Mouse (Mus musculus): ENCODE data around the gene E030030I06Rik. TPM values are rescaled to one million over a fixed set of nuclear protein-coding genes. Genes with fewer than 3 reads are reported as not detected.
A peak's percentile ranks its signal among the peaks of the same experiment; 100 is the strongest.
"Not testable (repeated sequence)": the region's sequence is repeated elsewhere in the genome, so short reads cannot be mapped to it uniquely, and the experiment has no call there.

The E030030I06Rik gene
- total RNA-seq (2021): under 1 TPM in 1 of 2 experiments, not detected in 1; 0.92 TPM

DNA sequence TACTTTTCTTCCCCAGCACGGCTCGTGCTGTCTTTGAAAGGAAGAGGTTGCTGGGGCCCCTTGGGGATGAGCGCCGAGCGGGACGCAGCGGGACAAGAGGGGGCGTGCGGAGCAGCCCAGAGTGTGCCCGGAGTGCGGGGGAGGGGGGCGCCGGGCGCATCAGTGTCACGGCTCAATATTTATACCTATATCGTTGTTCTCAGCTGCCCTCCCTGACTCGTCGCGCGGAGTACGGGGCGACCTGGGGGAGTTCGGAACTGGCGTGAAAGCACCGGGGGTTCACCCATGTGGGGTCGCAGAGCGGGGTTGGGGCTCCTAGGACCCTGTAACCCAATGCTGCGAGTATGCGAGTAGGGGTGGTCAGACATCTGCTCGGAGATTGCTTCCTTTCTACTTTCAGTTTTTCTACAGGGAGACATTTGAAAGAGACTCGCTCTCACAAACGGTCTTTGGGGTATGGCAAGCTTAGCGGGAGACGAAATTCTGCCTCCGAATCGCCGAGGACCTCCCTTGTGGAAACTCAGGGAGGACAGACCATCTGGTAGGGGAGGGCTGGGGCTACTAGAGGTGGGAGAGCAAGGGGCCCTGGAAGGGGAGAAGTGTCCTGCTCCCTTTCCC is at the start of gene E030030I06Rik:
Gene E030030I06Rik, minus strand, starts transcription at position 198 of the 618 bp plus-strand sequence.
- intact Hi-C loops (cut with DNase I): no loop called here

GRCm38 (mm10) chr10:22191035-22191434 is 42.0 kb upstream of the E030030I06Rik start:
- intact Hi-C loops (cut with DNase I); DNase-seq (ENCODE audit: low spot score in 2 of 2): not testable (repeated sequence)

More for the DNA sequence above, at the start of gene E030030I06Rik:
- DNase-seq (ENCODE audit: low spot score in 2 of 2): peak in 1 of 2 experiments; percentile 30

DNA sequence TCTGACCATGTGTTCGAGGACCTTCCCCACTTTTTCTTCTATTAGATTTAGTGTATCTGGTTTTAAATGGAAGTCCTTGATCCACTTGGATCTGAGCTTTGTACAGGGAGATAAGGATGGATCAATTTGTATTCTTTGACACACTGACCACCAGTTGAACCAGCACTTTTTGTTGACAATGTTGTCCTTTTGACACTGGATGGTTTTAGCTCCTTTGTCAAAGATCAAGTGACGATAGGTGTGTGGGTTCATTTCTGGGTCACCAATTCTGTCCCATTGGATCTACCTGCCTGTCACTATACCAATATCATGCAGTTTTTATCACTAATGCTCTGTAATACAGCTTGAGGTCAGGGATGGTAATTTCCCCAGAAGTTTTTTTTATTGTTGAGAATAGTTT is 27.4 kb upstream of the E030030I06Rik start:
- intact Hi-C loops (cut with DNase I); DNase-seq (ENCODE audit: low spot score in 2 of 2): not testable (repeated sequence)

- intact Hi-C loops (cut with DNase I): not testable (repeated sequence)
Observed at GRCm38 (mm10) chr10:22174190-22174487, 25.1 kb upstream of the E030030I06Rik start.

DNA sequence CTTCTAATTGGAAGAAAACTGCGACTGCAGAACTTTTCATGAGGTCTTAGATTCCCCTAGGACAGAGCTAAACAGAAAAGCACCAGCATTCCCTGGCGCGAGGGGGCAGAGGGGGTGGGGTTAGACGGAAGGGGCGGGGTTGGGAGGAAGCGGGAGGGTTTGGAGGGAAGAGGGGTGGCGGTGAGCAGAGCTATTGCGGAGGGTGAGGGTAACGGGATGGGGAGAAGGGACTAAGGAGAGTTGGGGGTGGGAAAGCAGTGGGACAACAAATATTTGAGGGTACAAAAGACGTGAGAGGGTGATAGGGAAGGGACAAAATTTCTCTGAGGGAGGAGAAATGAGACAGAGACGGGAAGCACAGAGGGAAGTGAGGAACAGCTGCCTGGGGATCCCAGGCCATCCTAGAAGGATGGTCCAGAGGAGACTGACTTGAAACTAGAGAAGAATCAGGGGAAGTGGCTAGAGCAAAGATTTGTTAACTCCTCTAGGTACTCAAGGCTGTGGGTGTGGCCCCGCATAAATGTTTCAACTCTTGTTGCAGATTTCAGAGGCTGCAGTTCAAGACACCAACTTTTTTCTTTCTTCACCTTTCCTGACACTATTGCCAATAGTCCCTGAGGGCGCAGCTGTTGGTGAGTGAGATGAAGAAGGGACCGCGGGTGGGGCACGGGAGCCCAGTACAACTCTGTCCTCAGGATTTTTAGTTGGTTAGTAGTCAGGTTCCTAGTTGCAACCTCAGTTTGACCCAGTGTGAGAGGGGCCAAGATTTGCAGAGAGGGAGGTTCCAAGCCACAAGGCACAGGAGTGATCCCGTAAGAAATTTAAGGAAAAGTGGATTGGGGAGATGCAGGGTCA is 24.5 kb upstream of the E030030I06Rik start:
- intact Hi-C loops (cut with DNase I); DNase-seq (ENCODE audit: low spot score in 2 of 2): not testable (repeated sequence)

More at GRCm38 (mm10) chr10:22174190-22174487, 25.1 kb upstream of the E030030I06Rik start:
- DNase-seq (ENCODE audit: low spot score in 2 of 2): not testable (repeated sequence)

- intact Hi-C loops (cut with DNase I); DNase-seq (ENCODE audit: low spot score in 2 of 2): not testable (repeated sequence)
Observed at GRCm38 (mm10) chr10:22172431-22173334, 23.6 kb upstream of the E030030I06Rik start.

DNA sequence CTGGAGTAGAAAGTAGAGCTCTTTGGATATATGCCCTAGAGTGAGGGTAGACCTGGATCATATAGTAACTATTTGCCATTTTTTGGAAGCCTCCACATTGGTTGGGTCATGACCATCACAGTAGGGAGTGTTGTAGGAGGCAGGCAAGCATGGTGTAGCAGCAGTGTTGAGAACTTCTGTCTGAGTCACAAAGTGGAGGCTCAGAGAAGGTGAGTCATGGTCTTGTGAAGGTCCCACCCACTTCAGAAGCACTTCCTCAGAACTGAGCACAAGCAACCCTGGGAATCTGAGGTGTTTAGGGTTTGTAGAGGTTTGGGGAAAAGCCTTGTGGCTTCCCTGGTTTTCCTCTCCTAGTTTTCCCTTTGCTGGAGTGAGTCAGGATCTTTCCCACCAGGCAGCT is 20.0 kb upstream of the E030030I06Rik start:
- intact Hi-C loops (cut with DNase I): not testable (repeated sequence)

DNA sequence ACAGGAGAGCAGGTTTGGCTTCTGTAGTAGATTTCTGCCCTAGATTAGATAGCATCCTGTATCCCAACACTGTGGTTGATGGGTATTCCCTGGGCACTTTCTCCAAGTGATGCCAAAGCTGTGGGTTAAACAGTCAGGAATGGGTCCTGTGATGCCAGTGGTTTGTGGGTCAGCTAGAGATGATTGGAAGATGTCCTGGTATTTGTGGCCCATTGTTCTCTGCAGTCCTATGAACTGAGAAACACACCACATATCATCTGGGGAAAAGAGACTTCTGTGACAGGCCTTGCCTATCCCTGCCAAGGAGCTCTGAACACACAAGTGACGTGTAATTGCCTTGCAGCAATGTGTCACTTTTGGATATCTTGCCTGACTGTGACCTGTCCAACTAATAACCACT is 18.0 kb upstream of the E030030I06Rik start:
- DNase-seq (ENCODE audit: low spot score in 2 of 2); intact Hi-C loops (cut with DNase I): not testable (repeated sequence)

More for the DNA sequence above, 20.0 kb upstream of the E030030I06Rik start:
- not testable (repeated sequence) for DNase-seq (ENCODE audit: low spot score in 2 of 2)

- DNase-seq (ENCODE audit: low spot score in 2 of 2); intact Hi-C loops (cut with DNase I): not testable (repeated sequence)
Observed at GRCm38 (mm10) chr10:22166025-22166424, 17.0 kb upstream of the E030030I06Rik start.

- DNase-seq (ENCODE audit: low spot score in 2 of 2); intact Hi-C loops (cut with DNase I): not testable (repeated sequence)
Observed at GRCm38 (mm10) chr10:22165328-22166003, 16.4 kb upstream of the E030030I06Rik start.

DNA sequence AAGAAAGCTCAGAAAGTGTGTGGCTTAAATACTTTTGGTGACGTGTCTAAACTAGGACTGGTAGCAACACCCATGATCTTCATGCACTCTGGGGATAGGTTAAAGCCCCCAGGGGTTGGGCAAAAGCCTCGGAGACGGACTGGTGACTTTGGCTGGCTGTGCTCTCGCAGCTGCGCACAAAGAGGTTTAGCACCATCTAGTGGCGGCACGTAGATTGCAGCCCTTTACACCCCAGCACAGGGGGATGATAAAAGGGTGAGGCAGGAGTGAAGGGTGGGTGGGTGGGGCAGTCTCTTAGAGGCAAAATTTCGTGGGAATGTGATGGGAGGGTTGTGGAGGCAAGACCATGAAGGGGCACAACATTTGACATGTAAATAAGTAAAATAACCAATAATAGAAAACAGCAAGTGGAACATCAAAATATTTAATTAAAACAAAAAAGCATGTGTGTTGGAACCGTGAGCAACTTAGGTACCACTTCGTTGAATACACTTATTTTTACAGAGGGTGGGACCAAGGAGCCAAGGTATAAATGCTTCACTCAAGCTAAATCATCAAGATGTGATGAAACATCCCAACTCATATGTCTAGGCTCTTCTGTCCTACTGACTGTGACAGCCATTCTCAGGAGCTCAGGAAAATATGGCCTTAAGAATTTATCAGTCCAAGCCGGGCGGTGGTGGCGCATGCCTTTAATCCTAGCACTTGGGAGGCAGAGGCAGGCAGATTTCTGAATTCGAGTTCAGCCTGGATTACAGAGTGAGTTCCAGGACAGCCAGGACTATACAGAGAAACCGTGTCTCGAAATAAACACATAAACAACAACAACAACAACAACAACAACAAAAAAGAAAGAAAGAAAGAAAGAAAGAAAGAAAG is 14.9 kb upstream of the E030030I06Rik start:
- peak; percentile 71 to 77 for DNase-seq (ENCODE audit: low spot score in 2 of 2)
- intact Hi-C loops (cut with DNase I): loop anchor here (5.0 kb wide), 1 partner anchor 127 kb away; no protein-coding TSS in a partner anchor

DNA sequence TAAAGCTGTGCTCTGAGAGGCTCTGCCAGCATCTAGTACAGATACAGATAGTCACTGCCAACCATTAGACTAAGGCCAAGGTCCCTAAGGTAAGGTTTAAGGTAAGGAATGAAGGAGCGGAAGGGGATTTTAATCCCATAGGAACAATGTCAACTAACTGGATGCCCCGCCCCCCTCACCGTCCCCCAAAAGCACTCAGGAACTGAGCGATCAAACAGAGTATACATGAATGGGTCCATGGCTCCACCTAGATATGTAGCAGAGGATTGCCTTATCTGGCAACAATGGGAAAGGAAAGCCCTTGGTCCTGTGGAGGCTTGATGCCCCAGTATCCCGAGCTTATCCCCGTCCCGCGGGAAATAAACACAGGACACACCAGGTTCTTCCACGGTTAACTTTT is 14.2 kb upstream of the E030030I06Rik start:
- intact Hi-C loops (cut with DNase I): loop anchor here (5.0 kb wide), 1 partner anchor 126 kb away; no protein-coding TSS in a partner anchor
- not testable (repeated sequence) for DNase-seq (ENCODE audit: low spot score in 2 of 2)

- DNase-seq (ENCODE audit: low spot score in 2 of 2): no peak
- intact Hi-C loops (cut with DNase I): loop anchor here (5.0 kb wide), 1 partner anchor 122 kb away; no protein-coding TSS in a partner anchor
Observed at GRCm38 (mm10) chr10:22159581-22160140, 10.6 kb upstream of the E030030I06Rik start.

GRCm38 (mm10) chr10:22159131-22159561 is 10.1 kb upstream of the E030030I06Rik start:
- no peak for DNase-seq (ENCODE audit: low spot score in 2 of 2)
- intact Hi-C loops (cut with DNase I): no loop called here

GRCm38 (mm10) chr10:22158310-22158999 is 9.4 kb upstream of the E030030I06Rik start, which contains the start of the genes Raet1e and H60b:
Gene Raet1e (plus strand): TSS chr10:22158569.
Gene H60b (plus strand): TSS chr10:22158586.
- intact Hi-C loops (cut with DNase I): not testable (repeated sequence)

DNA sequence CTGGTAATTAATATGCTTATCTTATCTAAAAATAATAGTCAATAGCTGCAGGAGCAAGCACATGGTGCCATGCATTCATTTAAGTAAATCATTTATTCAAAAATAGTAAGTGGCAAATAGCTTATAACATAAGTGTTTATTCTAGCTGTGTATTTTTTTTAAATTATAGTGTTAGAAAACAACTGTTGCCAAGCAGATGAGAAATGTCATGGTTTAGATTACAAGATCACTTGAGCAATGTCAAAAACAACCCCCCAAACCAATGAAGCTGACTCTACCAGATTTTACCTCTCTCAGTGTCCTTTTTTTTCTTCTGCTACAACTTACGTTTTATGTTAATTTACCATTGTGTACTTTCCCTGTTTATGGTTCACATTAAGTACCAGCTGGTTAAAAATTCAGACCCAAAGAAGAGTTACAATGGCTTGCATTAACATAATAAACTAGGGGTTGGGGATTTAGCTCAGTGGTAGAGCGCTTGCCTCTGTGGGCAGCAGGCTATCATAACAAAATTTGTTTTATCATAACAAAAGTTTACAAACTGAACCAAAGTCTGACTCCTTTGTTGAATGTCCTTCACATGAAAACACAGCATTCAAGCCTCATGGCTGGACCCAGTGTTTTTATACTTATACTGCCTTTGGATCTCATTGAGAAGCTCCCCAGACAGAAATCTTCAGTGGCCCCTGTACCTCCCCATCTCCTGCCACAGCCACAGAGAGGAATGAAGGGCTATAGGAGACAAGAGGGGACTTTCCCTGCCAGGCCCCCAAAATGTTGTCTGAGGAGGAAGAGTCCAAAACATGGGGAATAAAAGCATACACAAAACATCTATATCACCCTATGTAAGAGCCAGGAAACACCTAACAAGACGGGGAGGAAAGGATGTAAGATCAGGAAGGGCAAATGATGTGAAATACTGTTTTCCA is 6.1 kb upstream of the E030030I06Rik start:
- intact Hi-C loops (cut with DNase I): loop anchor here (5.0 kb wide), 1 partner anchor 1192 kb away; no protein-coding TSS in a partner anchor
- no peak for DNase-seq (ENCODE audit: low spot score in 2 of 2)

More at GRCm38 (mm10) chr10:22158310-22158999, 9.4 kb upstream of the E030030I06Rik start, which contains the start of the genes Raet1e and H60b:
- not testable (repeated sequence) for DNase-seq (ENCODE audit: low spot score in 2 of 2)

Data from left cerebral cortex, postnatal 25 days (tissue).